Mouse (Mus musculus) spleen, postnatal 36 days (tissue): ENCODE data around the gene Lrr1.

Source experiments
- DNase-seq, 2 experiments: peaks; one replicate each; pipeline ENCODE4 v3.0.0; 2022; ENCODE audit warnings: low spot score in 2 of 2, mixed read lengths in 1 of 2

Gene Lrr1

GRCm38 (mm10) chr12:69197378-69198163 lies 29.0 kb downstream of the Lrr1 start:
- DNase-seq, result peak; percentile 44 to 50

GRCm38 (mm10) chr12:69198164-69198535 lies 29.5 kb downstream of the Lrr1 start, which contains the start of gene Dnaaf2:
Gene Dnaaf2 (minus strand): TSS chr12:69198429.
- DNase-seq, result peak in 1 of 2 experiments; percentile 62

- no peak for DNase-seq
Measured at GRCm38 (mm10) chr12:69198985-69199384, 30.4 kb downstream of the Lrr1 start.

DNA sequence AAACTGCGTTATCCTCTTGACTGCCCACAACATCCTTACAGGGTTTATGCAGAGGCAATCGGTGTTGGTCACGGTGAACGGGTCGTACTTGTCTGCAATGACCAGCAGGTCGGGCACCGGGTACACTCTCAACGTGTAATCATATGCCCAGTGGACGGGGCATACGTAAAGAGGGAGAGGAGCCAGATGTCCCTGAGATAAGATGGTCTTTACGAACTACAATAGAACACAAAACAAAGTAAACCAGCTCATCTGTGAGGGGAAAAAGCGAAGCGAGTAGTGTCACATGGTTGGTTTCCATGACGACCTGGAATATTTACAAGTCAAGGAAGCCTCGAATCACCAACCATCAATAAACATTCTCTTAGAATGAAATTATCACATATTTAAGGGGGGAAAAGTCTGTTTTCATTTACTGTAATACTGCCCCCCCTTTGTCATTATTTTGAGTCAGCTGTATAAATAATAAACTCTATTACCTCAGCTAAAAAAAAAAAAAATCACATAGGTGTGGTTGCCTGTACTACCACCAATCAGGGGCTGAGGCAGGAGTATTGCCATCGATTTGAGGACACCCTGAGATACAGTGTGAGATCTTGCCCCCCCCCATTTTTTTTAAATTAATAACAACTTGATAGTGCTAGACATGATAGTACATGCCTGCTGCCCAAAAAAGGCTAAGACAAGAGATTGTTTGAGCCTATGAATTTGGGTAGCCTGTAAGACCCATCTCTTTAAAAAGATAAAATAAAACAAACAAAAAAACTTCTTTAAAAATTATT lies 35.6 kb downstream of the Lrr1 start, which contains the start of gene Gm49384:
Gene Gm49384, minus strand, starts transcription at position 216 of the 782 bp plus-strand sequence.
- no peak for DNase-seq

GRCm38 (mm10) chr12:69207396-69207795 lies 38.8 kb downstream of the Lrr1 start:
- no peak for DNase-seq

DNA sequence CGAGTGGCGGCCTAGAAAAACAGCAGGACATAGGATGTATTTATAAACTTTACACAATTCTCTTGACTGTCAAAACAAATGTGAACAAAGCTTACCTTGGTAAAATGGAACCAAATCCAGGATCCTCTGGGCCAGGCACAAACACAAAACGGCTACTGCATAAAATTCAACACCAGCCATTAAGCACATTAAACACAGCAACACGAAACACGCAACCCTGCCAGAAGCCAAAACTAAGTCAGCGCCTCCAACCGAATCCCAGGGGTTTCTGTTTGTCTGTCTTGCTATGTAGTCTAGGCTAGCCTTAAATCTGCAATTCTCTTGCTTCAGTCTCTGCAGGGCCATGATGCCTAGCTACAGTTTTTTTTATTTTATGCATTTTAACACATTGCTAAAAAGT lies 39.3 kb downstream of the Lrr1 start:
- no peak for DNase-seq

GRCm38 (mm10) chr12:69208520-69208919 lies 39.9 kb downstream of the Lrr1 start:
- no peak for DNase-seq

- DNase-seq, result no peak
Measured at GRCm38 (mm10) chr12:69210056-69210979, 41.7 kb downstream of the Lrr1 start.

DNA sequence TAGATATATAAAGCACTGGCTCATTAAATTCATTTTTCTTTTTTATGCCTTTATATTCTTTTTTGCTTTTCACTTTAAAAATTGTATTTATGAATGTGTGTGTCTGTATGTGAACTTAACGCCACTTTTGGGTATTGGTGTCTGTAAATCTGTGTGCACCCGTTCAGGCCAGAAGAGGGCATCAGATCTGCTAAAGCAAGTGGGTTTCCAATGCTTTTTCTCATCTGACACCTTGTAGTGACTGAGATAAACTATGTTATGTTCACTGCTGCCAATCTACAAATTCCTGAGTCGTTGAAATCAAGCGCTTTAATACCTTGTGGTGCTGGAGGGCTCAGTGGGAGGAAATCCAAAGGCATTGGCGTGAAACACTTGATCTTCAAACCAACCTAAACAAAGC lies 42.4 kb downstream of the Lrr1 start:
- DNase-seq, result no peak

DNA sequence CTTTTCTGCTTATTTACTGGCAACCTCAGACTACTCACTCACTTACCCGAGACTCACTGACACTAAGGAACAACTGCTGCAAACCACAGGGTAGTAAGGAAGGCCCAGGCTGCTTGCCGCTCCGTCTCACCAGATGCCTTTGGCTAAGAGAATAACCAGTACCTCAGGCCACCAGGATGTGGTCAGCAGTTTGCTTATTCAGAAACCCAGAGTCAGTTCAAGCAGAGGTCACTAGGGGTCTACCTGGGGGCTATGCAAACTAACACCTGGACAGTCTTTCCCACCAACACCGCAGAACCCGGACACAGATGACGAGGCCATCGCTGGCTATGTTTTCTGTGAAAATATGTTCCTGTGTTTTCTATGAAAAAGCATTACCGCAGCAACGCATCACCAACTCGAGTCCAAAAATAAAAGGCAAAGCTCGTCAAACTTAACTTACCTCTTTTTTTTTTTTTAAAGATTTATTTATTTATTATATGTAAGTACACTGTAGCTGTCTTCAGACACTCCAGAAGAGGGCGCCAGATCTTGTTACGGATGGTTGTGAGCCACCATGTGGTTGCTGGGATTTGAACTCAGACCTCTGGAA lies 44.7 kb downstream of the Lrr1 start:
- DNase-seq, result no peak

DNA sequence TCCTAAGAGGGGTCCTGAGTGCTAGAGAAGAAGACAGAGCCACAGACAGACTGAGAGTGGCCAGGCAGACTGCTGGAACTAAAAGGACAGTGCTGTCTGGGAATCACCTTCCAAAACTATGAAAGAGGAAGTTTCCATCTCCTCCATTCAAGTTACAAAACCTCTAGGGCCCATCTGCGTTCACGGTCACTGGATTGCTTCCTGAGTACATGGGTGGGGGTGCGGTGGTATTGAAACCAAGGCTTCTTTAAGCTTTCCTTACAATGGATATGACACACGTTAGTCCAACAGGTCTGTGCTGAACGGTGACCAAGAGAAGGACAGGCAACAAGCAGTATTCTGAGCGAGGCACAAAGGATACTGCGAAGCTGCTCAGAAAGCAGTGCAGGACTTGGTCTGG lies 45.8 kb downstream of the Lrr1 start:
- DNase-seq, result no peak

DNA sequence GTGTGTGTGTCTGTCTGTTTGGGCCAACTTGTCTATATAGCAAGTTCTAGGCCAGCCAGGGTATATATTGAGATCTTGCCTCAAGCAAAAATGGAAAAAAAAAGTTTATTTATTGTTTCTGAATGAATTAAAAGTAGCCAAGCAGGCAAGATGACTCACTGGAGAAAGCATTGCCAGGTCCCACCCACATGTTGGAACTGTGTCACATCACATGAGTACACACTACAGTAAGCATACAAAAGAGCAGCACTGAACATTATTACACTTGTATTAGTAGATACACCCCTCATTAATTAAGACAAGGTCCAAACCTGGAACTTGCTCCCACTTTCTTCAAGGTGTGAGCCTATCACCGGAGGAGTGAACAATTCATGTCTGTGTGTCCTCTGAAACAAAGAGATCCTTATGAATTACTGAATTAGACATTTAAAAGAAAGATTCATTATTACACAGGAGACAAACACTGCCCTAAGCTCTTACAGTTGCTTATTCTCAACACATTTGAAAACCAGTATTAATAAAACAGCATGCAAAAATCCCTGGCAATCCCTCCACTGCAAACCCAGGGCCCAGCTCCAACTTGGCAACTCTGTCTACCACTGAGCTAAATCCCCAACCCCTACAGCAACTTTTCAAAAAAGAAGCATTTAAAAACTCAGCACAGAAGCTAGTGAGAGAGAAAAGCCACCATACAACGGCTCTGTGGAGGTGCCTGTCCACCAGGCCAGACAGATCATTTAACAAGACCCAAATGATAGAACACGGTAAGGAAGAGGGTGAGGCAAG lies 46.6 kb downstream of the Lrr1 start:
- DNase-seq, result no peak

- no peak for DNase-seq
Measured at GRCm38 (mm10) chr12:69216587-69216986, 48.0 kb downstream of the Lrr1 start.

DNA sequence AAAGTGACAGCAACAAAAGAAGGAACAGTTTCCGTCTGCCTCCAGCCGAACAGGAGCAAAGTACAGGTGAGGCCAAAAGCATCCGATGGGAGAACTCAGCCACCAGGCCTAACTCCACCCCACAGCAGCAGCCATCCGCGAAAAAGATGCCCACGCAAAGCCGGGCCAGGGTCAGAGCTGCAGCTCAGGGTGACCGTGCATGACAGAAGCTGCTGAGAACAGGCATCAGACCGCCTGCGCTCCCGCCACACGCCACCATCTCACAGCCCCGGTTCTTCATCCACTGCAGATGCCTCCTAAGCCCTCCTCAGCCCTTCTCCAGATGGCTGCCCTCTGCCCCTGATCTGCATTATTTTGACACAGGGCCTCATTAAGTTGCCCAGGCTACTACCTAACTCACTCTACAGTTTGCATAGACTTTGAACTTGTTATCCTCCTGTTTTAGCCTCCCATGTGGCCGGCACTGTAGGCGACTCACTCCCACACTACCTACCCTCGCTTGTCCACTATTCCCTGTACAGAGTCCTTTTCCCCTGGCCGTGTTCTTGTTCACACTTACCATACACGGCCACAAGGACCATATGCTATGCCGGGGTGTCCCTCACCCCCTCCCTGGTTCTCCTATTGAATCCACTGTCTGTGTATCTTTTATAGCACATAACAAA lies 52.1 kb downstream of the Lrr1 start:
- no peak for DNase-seq

- DNase-seq, result peak; percentile 75 to 79
Measured at GRCm38 (mm10) chr12:69227776-69228466, 59.3 kb downstream of the Lrr1 start, which contains the start of gene Pole2. Gene Pole2 (minus strand): TSS chr12:69228195.
